Mouse (Mus musculus) kidney, adult 18-20 months (tissue): ENCODE data around the gene Nucks1.

Experiments
- DNase-seq: peaks from one replicate; pipeline ENCODE4 v3.0.0; 2021

Nucks1 gene

GRCm38 (mm10) chr1:131968556-131968955, 58.2 kb downstream of the Nucks1 start:
- peak; percentile 63 for DNase-seq

GRCm38 (mm10) chr1:131968983-131969382, 58.6 kb downstream of the Nucks1 start:
- DNase-seq = peak; percentile 82

- DNase-seq = peak; percentile 56
Observed at GRCm38 (mm10) chr1:131969825-131970224, 59.5 kb downstream of the Nucks1 start.

GRCm38 (mm10) chr1:131970322-131970660, 60.0 kb downstream of the Nucks1 start:
- DNase-seq = peak; percentile 54

- DNase-seq = no peak
Observed at GRCm38 (mm10) chr1:131970661-131971520, 60.6 kb downstream of the Nucks1 start.

GRCm38 (mm10) chr1:131971771-131972497, 61.6 kb downstream of the Nucks1 start:
- no peak for DNase-seq

GRCm38 (mm10) chr1:131972498-131973334, 62.4 kb downstream of the Nucks1 start:
- DNase-seq = peak; percentile 60

GRCm38 (mm10) chr1:131973991-131974390, 63.7 kb downstream of the Nucks1 start:
- DNase-seq = no peak

- DNase-seq = no peak
Observed at GRCm38 (mm10) chr1:131976886-131977285, 66.6 kb downstream of the Nucks1 start.

- DNase-seq = no peak
Observed at GRCm38 (mm10) chr1:131980471-131980870, 70.1 kb downstream of the Nucks1 start.

GRCm38 (mm10) chr1:131981378-131982013, 71.2 kb downstream of the Nucks1 start:
- DNase-seq = peak; percentile 81

- DNase-seq = peak; percentile 81
Observed at GRCm38 (mm10) chr1:131982907-131983306, 72.6 kb downstream of the Nucks1 start.

- DNase-seq = no peak
Observed at GRCm38 (mm10) chr1:131983806-131984205, 73.5 kb downstream of the Nucks1 start.
